Mouse (Mus musculus): ENCODE data around the gene Lims1. TPM values are rescaled to one million over a fixed set of nuclear protein-coding genes. Genes with fewer than 3 reads are reported as not detected.
A peak's percentile ranks its signal among the peaks of the same experiment; 100 is the strongest.

The Lims1 gene
- total and polyA plus RNA-seq, 3 experiments = 40.4 to 74.7 (median 40.7) TPM

DNA sequence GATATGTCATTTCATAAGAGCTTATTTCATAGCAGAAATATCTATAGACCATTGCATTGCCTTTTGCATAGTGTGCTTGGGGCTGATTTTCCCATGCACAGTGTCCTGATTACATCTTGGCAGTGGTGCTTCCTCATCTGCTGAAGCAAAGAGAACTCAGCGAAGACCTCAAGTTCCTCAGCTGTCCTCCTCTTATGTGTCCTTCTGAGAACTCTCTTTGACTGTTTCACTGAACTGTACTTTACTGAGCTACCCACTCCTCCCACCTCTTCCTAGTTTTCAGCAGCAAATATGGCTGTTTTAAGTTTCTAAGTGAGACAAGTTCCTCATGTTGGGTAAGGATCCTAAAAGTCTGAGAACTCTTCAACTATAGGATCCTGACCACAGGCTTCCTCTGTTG, 58.6 kb downstream of the Lims1 start:
- Histone ChIP-seq H3K4me3 (replicated peaks in 1 of 3; ENCODE audit: low read depth in 2 of 3, low read length in 2 of 3, poor library complexity in 1 of 3) (no peak overlapping the region), H3K36me3 (replicated peaks in 1 of 2; ENCODE audit: control insufficient read depth in 1 of 2, insufficient read depth in 1 of 2, low read length in 1 of 2) (peaks cover 0 to 45% of the 10 kb centered on the region in 2 experiments), H3K27me3 (replicated peaks) (no peaks in the 10 kb centered on the region), H3K27ac (ENCODE audit: insufficient read depth, low read depth) (no peak overlapping the region), H3K9me3 (replicated peaks; ENCODE audit: low read length) (peaks cover 2% of the 10 kb centered on the region), H3K4me1 (ENCODE audit: control insufficient read depth in 1 of 2, insufficient read depth in 2 of 2) (peaks cover 0 to 65% of the 10 kb centered on the region in 2 experiments; a peak in 2 of 4 replicates), H3K79me2 (replicated peaks; ENCODE audit: control insufficient read depth, extremely low read depth, insufficient read depth, poor library complexity, severe bottlenecking) (peaks cover 65% of the 10 kb centered on the region), H3K9ac (ENCODE audit: insufficient read depth, low read depth) (no peak overlapping the region), H3K4me2 (ENCODE audit: insufficient read depth, low read depth, poor library complexity, severe bottlenecking) (no peak overlapping the region)
- TF ChIP-seq MAZ (IDR thresholded peaks at IDR 0.05; ENCODE audit: low read depth, low read length) = no peak
- TF ChIP-seq HCFC1 (IDR thresholded peaks at IDR 0.05; ENCODE audit: low read depth, low read length) = no peak
- no peak for TF ChIP-seq POLR2AphosphoS2 (IDR thresholded peaks at IDR 0.05; ENCODE audit: low read depth, low read length)
- TF ChIP-seq ETS1 (conservative IDR thresholded peaks at IDR 0.05; ENCODE audit: low read depth, low read length) = no peak
- no peak for TF ChIP-seq JUND (conservative IDR thresholded peaks at IDR 0.05; ENCODE audit: low read depth, low read length)
- no peak for TF ChIP-seq PAX5 (IDR thresholded peaks at IDR 0.05; ENCODE audit: low read length)
- no peak for TF ChIP-seq SIN3A (IDR thresholded peaks at IDR 0.05; ENCODE audit: low read length)
- TF ChIP-seq RAD21 (IDR thresholded peaks at IDR 0.05; ENCODE audit: low read depth, low read length) = no peak
- in situ Hi-C loops (cut with MboI; ENCODE audit: low pct_ligation_motif_present, low pct_unique_long_range_greater_than_20kb, low sequenced_read_pairs) (no loop called here), dilution Hi-C loops (cut with MboI; ENCODE audit: extremely low pct_ligation_motif_present, extremely low pct_unique_long_range_greater_than_20kb, low sequenced_read_pairs) (no loop called here)
- DNase-seq (ENCODE audit: extremely low read depth) = no peak

DNA sequence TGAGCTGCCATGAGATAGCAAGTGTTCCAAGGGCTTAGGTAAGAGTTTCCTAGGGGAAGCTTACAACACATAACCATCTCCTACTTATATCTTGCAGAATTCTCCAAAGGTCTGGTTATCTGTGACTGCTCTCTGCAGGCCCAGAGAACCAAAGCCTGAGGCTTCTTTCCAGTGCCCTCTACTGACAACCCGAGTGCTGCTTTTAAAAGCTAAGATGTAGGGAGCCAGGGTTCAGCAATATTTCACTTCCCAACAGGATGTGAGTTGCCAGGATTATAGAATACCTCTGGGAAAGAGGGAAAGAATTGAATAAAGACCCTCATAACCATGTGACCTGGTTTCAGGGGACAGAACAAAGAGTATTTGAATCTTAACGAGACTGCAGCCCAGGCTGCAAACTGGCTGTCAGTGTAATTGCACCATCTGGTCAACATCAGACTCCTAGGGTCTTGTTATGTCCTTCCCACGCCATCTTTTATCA, 59.4 kb downstream of the Lims1 start:
- Histone ChIP-seq H3K4me3 (replicated peaks in 1 of 3; ENCODE audit: low read depth in 2 of 3, low read length in 2 of 3, poor library complexity in 1 of 3) (no peak overlapping the region), H3K27me3 (replicated peaks) (no peaks in the 10 kb centered on the region), H3K36me3 (replicated peaks in 1 of 2; ENCODE audit: control insufficient read depth in 1 of 2, insufficient read depth in 1 of 2, low read length in 1 of 2) (peaks cover 0 to 49% of the 10 kb centered on the region in 2 experiments), H3K4me2 (ENCODE audit: insufficient read depth, low read depth, poor library complexity, severe bottlenecking) (no peak overlapping the region), H3K79me2 (replicated peaks; ENCODE audit: control insufficient read depth, extremely low read depth, insufficient read depth, poor library complexity, severe bottlenecking) (peaks cover 69% of the 10 kb centered on the region), H3K4me1 (ENCODE audit: control insufficient read depth in 1 of 2, insufficient read depth in 2 of 2) (peaks cover 0 to 65% of the 10 kb centered on the region in 2 experiments; a peak in 2 of 4 replicates), H3K27ac (ENCODE audit: insufficient read depth, low read depth) (no peak overlapping the region), H3K9ac (ENCODE audit: insufficient read depth, low read depth) (no peak overlapping the region), H3K9me3 (replicated peaks; ENCODE audit: low read length) (peaks cover 2% of the 10 kb centered on the region)
- in situ Hi-C loops (cut with MboI; ENCODE audit: low pct_ligation_motif_present, low pct_unique_long_range_greater_than_20kb, low sequenced_read_pairs) = no loop called here
- DNase-seq (ENCODE audit: extremely low read depth) = no peak
- TF ChIP-seq CTCF (conservative IDR thresholded peaks at IDR 0.05 in 1 of 2, IDR thresholded peaks at IDR 0.05 in 1 of 2; ENCODE audit: low read depth in 2 of 2, low read length in 2 of 2) (peak in 1 of 2 experiments; percentile 13; a peak in 1 of 4 replicates), HCFC1 (IDR thresholded peaks at IDR 0.05; ENCODE audit: low read depth, low read length) (no peak), IRF4 (IDR thresholded peaks at IDR 0.05; ENCODE audit: low read depth, low read length) (no peak)
- dilution Hi-C loops (cut with MboI; ENCODE audit: extremely low pct_ligation_motif_present, extremely low pct_unique_long_range_greater_than_20kb, low sequenced_read_pairs) = no loop called here

DNA sequence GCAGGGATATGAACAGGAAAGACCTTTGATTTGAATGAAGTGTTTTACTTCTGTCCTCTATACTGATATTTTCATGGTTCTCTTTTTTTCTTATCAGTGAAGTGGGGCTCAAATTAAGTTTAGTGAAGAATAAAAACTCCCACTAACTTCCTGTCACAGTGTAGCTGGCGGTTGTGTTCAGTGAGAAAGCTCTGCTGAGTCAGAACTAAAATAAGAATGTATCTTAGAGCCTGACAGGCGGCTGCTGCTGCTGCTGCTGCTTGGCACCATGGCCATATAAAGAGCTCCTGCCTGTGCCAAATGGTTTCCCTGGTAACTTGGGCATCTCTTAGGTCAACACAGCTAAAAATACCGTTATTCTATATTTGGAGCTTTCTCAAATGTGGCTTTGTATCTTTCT, 60.0 kb downstream of the Lims1 start:
- peak; percentile 58 for DNase-seq (ENCODE audit: extremely low read depth)
- in situ Hi-C loops (cut with MboI; ENCODE audit: low pct_ligation_motif_present, low pct_unique_long_range_greater_than_20kb, low sequenced_read_pairs) = no loop called here

More for the DNA sequence above, 60.0 kb downstream of the Lims1 start:
- H3K36me3 ChIP-seq (replicated peaks in 1 of 2; ENCODE audit: control insufficient read depth in 1 of 2, insufficient read depth in 1 of 2, low read length in 1 of 2) = peaks cover 0 to 50% of the 10 kb centered on the region in 2 experiments
- H3K27ac ChIP-seq (ENCODE audit: insufficient read depth, low read depth) = no peak overlapping the region
- H3K4me2 ChIP-seq (ENCODE audit: insufficient read depth, low read depth, poor library complexity, severe bottlenecking) = no peak overlapping the region
- dilution Hi-C loops (cut with MboI; ENCODE audit: extremely low pct_ligation_motif_present, extremely low pct_unique_long_range_greater_than_20kb, low sequenced_read_pairs) = no loop called here
- no peak overlapping the region for H3K4me3 ChIP-seq (replicated peaks in 1 of 3; ENCODE audit: low read depth in 2 of 3, low read length in 2 of 3, poor library complexity in 1 of 3)
- peaks cover 0 to 63% of the 10 kb centered on the region in 2 experiments; a peak in 2 of 4 replicates for H3K4me1 ChIP-seq (ENCODE audit: control insufficient read depth in 1 of 2, insufficient read depth in 2 of 2)
- H3K9ac ChIP-seq (ENCODE audit: insufficient read depth, low read depth) = no peak overlapping the region
- H3K9me3 ChIP-seq (replicated peaks; ENCODE audit: low read length) = peaks cover 2% of the 10 kb centered on the region
- peaks cover 75% of the 10 kb centered on the region for H3K79me2 ChIP-seq (replicated peaks; ENCODE audit: control insufficient read depth, extremely low read depth, insufficient read depth, poor library complexity, severe bottlenecking)
- no peaks in the 10 kb centered on the region for H3K27me3 ChIP-seq (replicated peaks)
- no peak for TF ChIP-seq SMC3 (IDR thresholded peaks at IDR 0.05; ENCODE audit: low read depth, low read length)
- no peak for TF ChIP-seq BHLHE40 (IDR thresholded peaks at IDR 0.05; ENCODE audit: low read depth, low read length)
- TF ChIP-seq POLR2A (IDR thresholded peaks at IDR 0.05; ENCODE audit: low read depth, low read length) = no peak
- TF ChIP-seq CHD2 (IDR thresholded peaks at IDR 0.05; ENCODE audit: low read length) = no peak
- TF ChIP-seq USF1 (IDR thresholded peaks at IDR 0.05; ENCODE audit: low read depth, low read length) = no peak
- no peak for TF ChIP-seq JUN (IDR thresholded peaks at IDR 0.05; ENCODE audit: insufficient read depth, low read depth, low read length)
- TF ChIP-seq SIN3A (IDR thresholded peaks at IDR 0.05; ENCODE audit: low read length) = no peak
- no peak for TF ChIP-seq ELF1 (IDR thresholded peaks at IDR 0.05; ENCODE audit: low read depth, low read length)
- no peak for TF ChIP-seq POLR2AphosphoS2 (IDR thresholded peaks at IDR 0.05; ENCODE audit: low read depth, low read length)
- TF ChIP-seq MAX (IDR thresholded peaks at IDR 0.05; ENCODE audit: low read length) = no peak
- TF ChIP-seq MAZ (IDR thresholded peaks at IDR 0.05; ENCODE audit: low read depth, low read length) = no peak
- no peak for TF ChIP-seq ZNF384 (IDR thresholded peaks at IDR 0.05; ENCODE audit: low read depth, low read length)
- no peak for TF ChIP-seq EP300 (IDR thresholded peaks at IDR 0.05; ENCODE audit: low read length)
- TF ChIP-seq RCOR1 (conservative IDR thresholded peaks at IDR 0.05; ENCODE audit: low read depth, low read length) = no peak
- TF ChIP-seq IRF4 (IDR thresholded peaks at IDR 0.05; ENCODE audit: low read depth, low read length) = no peak
- no peak for TF ChIP-seq ZC3H11A (IDR thresholded peaks at IDR 0.05; ENCODE audit: low read depth, low read length)
- TF ChIP-seq ZKSCAN1 (IDR thresholded peaks at IDR 0.05; ENCODE audit: borderline replicate concordance, low read depth, low read length) = no peak
